Mouse (Mus musculus): Measurements from ENCODE around the gene Ceacam16. TPM values are rescaled to one million over a fixed set of nuclear protein-coding genes. Genes with fewer than 3 reads are reported as not detected.

Gene Ceacam16
- total and polyA plus RNA-seq, 3 experiments: 1.1 to 7.7 (median 3.2) TPM

DNA sequence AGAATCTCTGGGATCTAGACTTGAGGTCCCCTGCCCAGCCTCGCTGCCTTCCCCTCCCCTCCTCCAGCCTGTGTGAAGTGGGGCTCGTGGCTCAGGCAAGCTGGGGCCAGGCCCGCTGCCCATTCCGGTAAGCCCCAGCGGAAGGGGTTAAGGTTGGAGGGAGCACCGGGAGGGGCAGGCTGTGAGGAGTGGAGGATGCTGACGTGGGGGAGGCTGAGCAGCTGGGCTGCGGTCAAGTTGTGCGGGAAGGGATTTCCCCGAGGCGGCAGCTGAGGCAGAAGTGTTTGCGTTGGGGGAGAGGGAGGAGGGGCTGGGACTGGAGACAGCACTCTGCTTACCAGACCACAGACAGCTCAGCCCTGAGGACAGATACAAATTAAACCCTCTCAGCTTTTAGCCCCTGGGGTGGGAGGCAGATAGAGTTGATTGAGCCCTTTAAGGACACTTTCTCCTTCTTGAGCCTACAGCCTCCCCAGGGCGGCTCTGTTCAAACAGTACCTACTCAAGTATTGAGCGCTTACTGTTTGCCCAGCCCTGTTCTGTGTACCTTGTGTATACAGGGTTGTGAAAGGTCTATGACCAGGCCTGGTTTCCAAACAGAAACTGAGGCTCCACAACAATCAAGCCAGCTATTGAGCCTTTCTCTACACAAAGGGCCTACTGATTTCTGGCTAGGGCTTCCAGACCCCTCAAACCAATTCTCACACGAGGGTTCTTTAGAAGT lies 43.6 kb downstream of the Ceacam16 start:
- Histone ChIP-seq H3K4me3 (replicated peaks in 1 of 3; ENCODE audit: low read depth in 2 of 3, low read length in 2 of 3, poor library complexity in 1 of 3) (peak overlapping the region; percentile 51 to 64 (median 63)), H3K36me3 (replicated peaks in 1 of 2; ENCODE audit: control insufficient read depth in 1 of 2, insufficient read depth in 1 of 2, low read length in 1 of 2) (peaks cover 34 to 60% of the 10 kb centered on the region in 2 experiments), H3K79me2 (replicated peaks; ENCODE audit: control insufficient read depth, extremely low read depth, insufficient read depth, poor library complexity, severe bottlenecking) (peaks cover 41% of the 10 kb centered on the region), H3K4me1 (ENCODE audit: control insufficient read depth in 1 of 2, insufficient read depth in 2 of 2) (peaks cover 43 to 66% of the 10 kb centered on the region in 2 experiments), H3K27me3 (replicated peaks) (no peaks in the 10 kb centered on the region), H3K4me2 (ENCODE audit: insufficient read depth, low read depth, poor library complexity, severe bottlenecking) (peak overlapping the region; percentile 64), H3K27ac (ENCODE audit: insufficient read depth, low read depth) (peak overlapping the region; percentile 95), H3K9me3 (replicated peaks; ENCODE audit: low read length) (peaks cover 5% of the 10 kb centered on the region), H3K9ac (ENCODE audit: insufficient read depth, low read depth) (peak overlapping the region; percentile 71)
- in situ Hi-C loops (cut with MboI; ENCODE audit: low pct_ligation_motif_present, low pct_unique_long_range_greater_than_20kb, low sequenced_read_pairs) (no loop called here), dilution Hi-C loops (cut with MboI; ENCODE audit: extremely low pct_ligation_motif_present, extremely low pct_unique_long_range_greater_than_20kb, low sequenced_read_pairs) (no loop called here)
- TF ChIP-seq MXI1 (IDR thresholded peaks at IDR 0.05; ENCODE audit: low read depth, low read length): peak; percentile 92
- TF ChIP-seq TCF12 (IDR thresholded peaks at IDR 0.05; ENCODE audit: low read depth, low read length): peak; percentile 100
- TF ChIP-seq TBP (conservative IDR thresholded peaks at IDR 0.05; ENCODE audit: low read depth, low read length): 0 out of 2 replicates have a peak, but pooled peaks have one; percentile 49
- peak; percentile 93 for TF ChIP-seq EP300 (IDR thresholded peaks at IDR 0.05; ENCODE audit: low read length)
- TF ChIP-seq JUN (IDR thresholded peaks at IDR 0.05; ENCODE audit: insufficient read depth, low read depth, low read length): 0 out of 2 replicates have a peak, but pooled peaks have one; percentile 27
- TF ChIP-seq ELF1 (IDR thresholded peaks at IDR 0.05; ENCODE audit: low read depth, low read length): peak; percentile 73
- no peak for TF ChIP-seq MAFK (IDR thresholded peaks at IDR 0.05; ENCODE audit: insufficient replicate concordance, low read length)
- TF ChIP-seq USF2 (conservative IDR thresholded peaks at IDR 0.05; ENCODE audit: low read depth, low read length): no peak; the same call in 1 of the 2 replicates
- no peak for TF ChIP-seq MYC (IDR thresholded peaks at IDR 0.05; ENCODE audit: low read depth, low read length)
- TF ChIP-seq NRF1 (IDR thresholded peaks at IDR 0.05; ENCODE audit: low read depth, low read length): no peak
- TF ChIP-seq RAD21 (IDR thresholded peaks at IDR 0.05; ENCODE audit: low read depth, low read length): no peak; the same call in 1 of the 2 replicates
- peak; percentile 94 for TF ChIP-seq SIN3A (IDR thresholded peaks at IDR 0.05; ENCODE audit: low read length)
- peak; percentile 64 for TF ChIP-seq HCFC1 (IDR thresholded peaks at IDR 0.05; ENCODE audit: low read depth, low read length)
- no peak for TF ChIP-seq JUND (conservative IDR thresholded peaks at IDR 0.05; ENCODE audit: low read depth, low read length)
- peak; percentile 93 for TF ChIP-seq MEF2A (IDR thresholded peaks at IDR 0.05; ENCODE audit: borderline replicate concordance, low read depth, low read length)
- peak; percentile 100 for TF ChIP-seq MAZ (IDR thresholded peaks at IDR 0.05; ENCODE audit: low read depth, low read length)
- TF ChIP-seq ZNF384 (IDR thresholded peaks at IDR 0.05; ENCODE audit: low read depth, low read length): no peak
- TF ChIP-seq POLR2AphosphoS2 (IDR thresholded peaks at IDR 0.05; ENCODE audit: low read depth, low read length): 0 out of 2 replicates have a peak, but pooled peaks have one; percentile 70
- no peak for TF ChIP-seq E2F4 (IDR thresholded peaks at IDR 0.05; ENCODE audit: insufficient replicate concordance, low read depth, low read length)
- TF ChIP-seq USF1 (IDR thresholded peaks at IDR 0.05; ENCODE audit: low read depth, low read length): no peak
- TF ChIP-seq POLR2A (IDR thresholded peaks at IDR 0.05; ENCODE audit: low read depth, low read length): peak; percentile 63
- TF ChIP-seq ZMIZ1 (IDR thresholded peaks at IDR 0.05; ENCODE audit: low read depth, low read length): peak; percentile 87; the same call in 1 of the 2 replicates
- TF ChIP-seq SMC3 (IDR thresholded peaks at IDR 0.05; ENCODE audit: low read depth, low read length): no peak; the same call in 1 of the 2 replicates
- no peak; the same call in 1 of the 2 replicates for TF ChIP-seq RCOR1 (conservative IDR thresholded peaks at IDR 0.05; ENCODE audit: low read depth, low read length)
- peak; percentile 71 for TF ChIP-seq MAX (IDR thresholded peaks at IDR 0.05; ENCODE audit: low read length)
- peak; percentile 96 for TF ChIP-seq CHD2 (IDR thresholded peaks at IDR 0.05; ENCODE audit: low read length)
- TF ChIP-seq IRF4 (IDR thresholded peaks at IDR 0.05; ENCODE audit: low read depth, low read length): peak; percentile 85
- peak; percentile 89 for TF ChIP-seq BHLHE40 (IDR thresholded peaks at IDR 0.05; ENCODE audit: low read depth, low read length)
- no peak for TF ChIP-seq PAX5 (IDR thresholded peaks at IDR 0.05; ENCODE audit: low read length)
- peak; percentile 61 for TF ChIP-seq NELFE (IDR thresholded peaks at IDR 0.05; ENCODE audit: low read depth, low read length)
- TF ChIP-seq KAT2A (IDR thresholded peaks at IDR 0.05; ENCODE audit: insufficient replicate concordance, low read length): 0 out of 2 replicates have a peak, but pooled peaks have one; percentile 52
- TF ChIP-seq ETS1 (conservative IDR thresholded peaks at IDR 0.05; ENCODE audit: low read depth, low read length): peak; percentile 99
- TF ChIP-seq CHD1 (IDR thresholded peaks at IDR 0.05; ENCODE audit: low read depth, low read length): peak; percentile 76; the same call in 1 of the 2 replicates
- DNase-seq (ENCODE audit: extremely low read depth): peak; percentile 97
